Mouse (Mus musculus) MEL (cell line): ENCODE measurements around the gene Dcdc2c. TPM values are rescaled to one million over a fixed set of nuclear protein-coding genes. Genes with fewer than 3 reads are reported as not detected.

ENCODE experiments used
- DNase-seq: peaks from one replicate; pipeline ENCODE4 v3.0.0; 2011; ENCODE audit warnings: low read depth, low spot score
- H3K27ac ChIP-seq: 2 replicates; pipeline ENCODE4 v1.5.1; 2012; ENCODE audit warnings: low read depth, mild to moderate bottlenecking, control low read depth, low read length, moderate library complexity; ENCODE audit not compliant: control insufficient read depth
- H3K27me3 ChIP-seq, 2 experiments: fragments of 150-350 bp in 1 of 2; sonication (generic) in 1 of 2; 2 replicates each; pipeline ENCODE4 v1.6.1; 2012; ENCODE audit warnings: low read length in 2 of 2, mild to moderate bottlenecking in 2 of 2, improper control_type of control experiment in 1 of 2, moderate library complexity in 1 of 2; ENCODE audit not compliant: insufficient read depth in 2 of 2, control insufficient read depth in 1 of 2
- H3K36me3 ChIP-seq, 2 experiments: 2 replicates each; pipeline ENCODE4 v1.6.1; 2012 to 2014; ENCODE audit warnings: low read length in 2 of 2, improper control_type of control experiment in 1 of 2, inconsistent platforms in 1 of 2, mild to moderate bottlenecking in 1 of 2; ENCODE audit not compliant: insufficient read depth in 2 of 2, control insufficient read depth in 1 of 2
- H3K4me1 ChIP-seq, 2 experiments: fragments of 150-350 bp in 1 of 2; sonication (generic) in 1 of 2; 2 replicates each; pipeline ENCODE4 v1.6.1; 2012; ENCODE audit warnings: low read length in 2 of 2, improper control_type of control experiment in 1 of 2, mild to moderate bottlenecking in 1 of 2; ENCODE audit not compliant: insufficient read depth in 2 of 2, control insufficient read depth in 1 of 2
- H3K4me3 ChIP-seq, 2 experiments: fragments of 150-350 bp in 1 of 2; sonication (generic) in 1 of 2; 2 replicates each; pipeline ENCODE4 v1.5.1; 2012; ENCODE audit warnings: low read depth in 2 of 2, low read length in 2 of 2, mild to moderate bottlenecking in 2 of 2, moderate library complexity in 2 of 2, control low read depth in 1 of 2, improper control_type of control experiment in 1 of 2; ENCODE audit not compliant: control insufficient read depth in 1 of 2, insufficient read depth in 1 of 2
- H3K79me2 ChIP-seq: 2 replicates; pipeline ENCODE4 v1.6.1; 2012; ENCODE audit warnings: mild to moderate bottlenecking, low read length, moderate library complexity; ENCODE audit not compliant: control insufficient read depth, poor library complexity, insufficient read depth
- H3K9ac ChIP-seq: 2 replicates; pipeline ENCODE4 v1.6.1; 2012; ENCODE audit warnings: low read depth, mild to moderate bottlenecking, control low read depth, low read length, moderate library complexity; ENCODE audit not compliant: control insufficient read depth, poor library complexity, severe bottlenecking
- H3K9me3 ChIP-seq: fragments of 150-350 bp; sonication (generic); replicated peaks from 2 replicates; pipeline ENCODE4 v1.6.1; 2012; ENCODE audit warnings: mild to moderate bottlenecking, low read length, improper control_type of control experiment, moderate library complexity; ENCODE audit not compliant: insufficient read depth
- CHD2 ChIP-seq: IDR thresholded peaks from 2 replicates; pipeline ENCODE4 v1.6.1; 2011; ENCODE audit warnings: low read length, improper control_type of control experiment
- CTCF ChIP-seq, 3 experiments: IDR thresholded peaks in 2 of 3; conservative IDR thresholded peaks in 1 of 3; 2 replicates each; pipeline ENCODE4 v1.5.1; 2011 to 2012; ENCODE audit warnings: low read length in 3 of 3, low read depth in 2 of 3, mild to moderate bottlenecking in 2 of 3, improper control_type of control experiment in 1 of 3, inconsistent platforms in 1 of 3, mixed read lengths in 1 of 3, moderate library complexity in 1 of 3; ENCODE audit not compliant: control insufficient read depth in 1 of 3, insufficient read depth in 1 of 3, poor library complexity in 1 of 3, severe bottlenecking in 1 of 3
- EP300 ChIP-seq, 2 experiments: IDR thresholded peaks; 2 replicates each; pipeline ENCODE4 v1.6.1; 2011; ENCODE audit warnings: improper control_type of control experiment in 2 of 2, low read length in 2 of 2, low read depth in 1 of 2, mild to moderate bottlenecking in 1 of 2
- ETS1 ChIP-seq: IDR thresholded peaks from 2 replicates; pipeline ENCODE4 v1.6.1; 2012; ENCODE audit warnings: low read depth, mild to moderate bottlenecking, inconsistent platforms, low read length, improper control_type of control experiment, moderate library complexity
- GABPA ChIP-seq: IDR thresholded peaks from 2 replicates; pipeline ENCODE4 v1.6.1; 2012; ENCODE audit warnings: low read depth, mild to moderate bottlenecking, inconsistent platforms, low read length, improper control_type of control experiment, moderate library complexity
- GATA1 ChIP-seq: IDR thresholded peaks from 2 replicates; pipeline ENCODE4 v1.6.1; 2011; ENCODE audit warnings: low read depth, low read length, improper control_type of control experiment
- HCFC1 ChIP-seq: IDR thresholded peaks from 2 replicates; pipeline ENCODE4 v1.6.1; 2012; ENCODE audit warnings: low read depth, mild to moderate bottlenecking, inconsistent platforms, low read length, improper control_type of control experiment, moderate library complexity
- JUND ChIP-seq: IDR thresholded peaks from 2 replicates; pipeline ENCODE4 v1.6.1; 2011; ENCODE audit warnings: low read depth, mild to moderate bottlenecking, improper control_type of control experiment, low read length
- MAX ChIP-seq: IDR thresholded peaks from 2 replicates; pipeline ENCODE4 v1.6.1; 2011; ENCODE audit warnings: low read length, improper control_type of control experiment
- MAZ ChIP-seq: IDR thresholded peaks from 2 replicates; pipeline ENCODE4 v1.6.1; 2012; ENCODE audit warnings: low read depth, mild to moderate bottlenecking, inconsistent platforms, low read length, improper control_type of control experiment
- MXI1 ChIP-seq: IDR thresholded peaks from 2 replicates; pipeline ENCODE4 v1.6.1; 2011; ENCODE audit warnings: mild to moderate bottlenecking, low read depth, low read length, improper control_type of control experiment
- MYB ChIP-seq: IDR thresholded peaks from 2 replicates; pipeline ENCODE4 v1.6.1; 2011; ENCODE audit warnings: mild to moderate bottlenecking, low read depth, low read length, improper control_type of control experiment
- NELFE ChIP-seq: IDR thresholded peaks from 2 replicates; pipeline ENCODE4 v1.6.1; 2011; ENCODE audit warnings: low read depth, low read length, improper control_type of control experiment
- NRF1 ChIP-seq: IDR thresholded peaks from 2 replicates; pipeline ENCODE4 v1.6.1; 2014; ENCODE audit warnings: low read depth, mild to moderate bottlenecking, inconsistent platforms, low read length, improper control_type of control experiment, moderate library complexity; ENCODE audit not compliant: poor library complexity, insufficient read depth, severe bottlenecking
- POLR2AphosphoS2 ChIP-seq: IDR thresholded peaks from 2 replicates; pipeline ENCODE4 v1.6.1; 2011; ENCODE audit warnings: low read length, improper control_type of control experiment
- RAD21 ChIP-seq: IDR thresholded peaks from 2 replicates; pipeline ENCODE4 v1.6.1; 2011; ENCODE audit warnings: mild to moderate bottlenecking, low read depth, low read length, improper control_type of control experiment
- RCOR1 ChIP-seq: IDR thresholded peaks from 2 replicates; pipeline ENCODE4 v1.6.1; 2012; ENCODE audit warnings: low read depth, mild to moderate bottlenecking, inconsistent platforms, low read length, improper control_type of control experiment
- SIN3A ChIP-seq: IDR thresholded peaks from 2 replicates; pipeline ENCODE4 v1.6.1; 2012; ENCODE audit warnings: low read length, improper control_type of control experiment, inconsistent platforms
- SMC3 ChIP-seq: IDR thresholded peaks from 2 replicates; pipeline ENCODE4 v1.6.1; 2011; ENCODE audit warnings: low read depth, low read length, improper control_type of control experiment
- TBP ChIP-seq: IDR thresholded peaks from 2 replicates; pipeline ENCODE4 v1.8.0; 2011; ENCODE audit warnings: low read depth, low read length, improper control_type of control experiment
- TCF12 ChIP-seq: IDR thresholded peaks from 2 replicates; pipeline ENCODE4 v1.6.1; 2014; ENCODE audit warnings: low read depth, mild to moderate bottlenecking, inconsistent platforms, low read length, improper control_type of control experiment, moderate library complexity
- UBTF ChIP-seq: IDR thresholded peaks from 2 replicates; pipeline ENCODE4 v1.6.1; 2012; ENCODE audit warnings: low read depth, mild to moderate bottlenecking, inconsistent platforms, low read length, improper control_type of control experiment, moderate library complexity, borderline replicate concordance; ENCODE audit not compliant: insufficient read depth
- USF1 ChIP-seq: IDR thresholded peaks from 2 replicates; pipeline ENCODE4 v1.6.1; 2014; ENCODE audit warnings: low read depth, mild to moderate bottlenecking, inconsistent platforms, low read length, improper control_type of control experiment, moderate library complexity
- USF2 ChIP-seq, 2 experiments: IDR thresholded peaks; 2 replicates each; pipeline ENCODE4 v1.6.1; 2011 to 2012; ENCODE audit warnings: improper control_type of control experiment in 2 of 2, low read length in 2 of 2, borderline replicate concordance in 1 of 2, inconsistent platforms in 1 of 2, low read depth in 1 of 2, mild to moderate bottlenecking in 1 of 2; ENCODE audit not compliant: insufficient read depth in 1 of 2
- ZC3H11A ChIP-seq: IDR thresholded peaks from 2 replicates; pipeline ENCODE4 v1.6.1; 2012; ENCODE audit warnings: low read depth, mild to moderate bottlenecking, inconsistent platforms, low read length, improper control_type of control experiment
- ZKSCAN1 ChIP-seq: IDR thresholded peaks from 2 replicates; pipeline ENCODE4 v1.6.1; 2012; ENCODE audit warnings: low read depth, mild to moderate bottlenecking, inconsistent platforms, low read length, improper control_type of control experiment, moderate library complexity
- ZMIZ1 ChIP-seq: IDR thresholded peaks from 2 replicates; pipeline ENCODE4 v1.6.1; 2012; ENCODE audit warnings: low read depth, mild to moderate bottlenecking, inconsistent platforms, low read length, improper control_type of control experiment, moderate library complexity
- polyA plus RNA-seq, 2 experiments: library from polyadenylated mRNA; stranded (reverse) in 1 of 2; unstranded in 1 of 2; fragments of >175 nt in 1 of 2; fragments of >200 nt in 1 of 2; gene quantifications; 2 replicates each; pipeline versions ENCODE4 v1.2.1 to v1.2.4; 2012; ENCODE audit warnings: low replicate concordance in 2 of 2, low read depth in 1 of 2; ENCODE audit not compliant: insufficient read length in 2 of 2, insufficient read depth in 1 of 2, missing spikeins in 1 of 2
- total RNA-seq: library from RNA; depleted of rRNA; stranded (reverse); fragments of 300-350 nt; gene quantifications from 2 replicates; pipeline ENCODE4 v1.2.3, GENCODE M21; 2012

Gene Dcdc2c
- total and polyA plus RNA-seq, 3 experiments = 0.06 TPM; not detected in 2

DNA sequence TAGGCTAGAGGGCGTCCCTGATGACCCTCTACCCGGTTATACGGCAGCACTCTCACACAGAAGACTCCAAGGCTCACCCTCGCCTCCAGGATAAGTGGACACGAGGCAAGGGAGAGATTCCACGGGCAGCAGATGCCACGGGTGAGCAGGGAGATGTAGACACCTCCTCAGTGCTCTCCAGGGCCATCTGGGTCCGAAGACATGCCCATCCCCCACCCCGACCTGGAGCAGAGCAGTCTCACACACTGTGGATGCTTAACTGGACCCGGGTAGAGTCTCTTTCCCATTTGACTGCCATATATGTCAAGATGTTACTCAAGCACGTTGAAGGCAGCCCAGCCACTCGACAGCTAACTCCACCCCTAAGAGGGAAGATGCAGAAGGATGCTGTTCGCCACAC is 38.2 kb upstream of the Dcdc2c start:
- Histone ChIP-seq H3K79me2 (no peaks in the 10 kb centered on the region), H3K36me3 (0 out of 4 replicates have a peak, but pooled peaks cover 0 to 3% of the 10 kb centered on the region in 2 experiments), H3K9me3 (no peaks in the 10 kb centered on the region)
- TF ChIP-seq EP300 (IDR thresholded peaks at IDR 0.05; ENCODE audit: low read depth in 1 of 2, low read length in 2 of 2) = no peak
- TF ChIP-seq RCOR1 = no peak
- TF ChIP-seq USF1 = no peak
- no peak for TF ChIP-seq MXI1
- no peak for TF ChIP-seq USF2 (IDR thresholded peaks at IDR 0.05; ENCODE audit: borderline replicate concordance in 1 of 2, insufficient read depth in 1 of 2, low read depth in 1 of 2, low read length in 2 of 2)
- TF ChIP-seq CHD2 = no peak
- TF ChIP-seq UBTF = no peak
- TF ChIP-seq TCF12 = no peak
- TF ChIP-seq, all 39 proteins: peak for 0
- H3K27ac ChIP-seq = no peak overlapping the region
- H3K27me3 ChIP-seq = no peaks in the 10 kb centered on the region
- no peak for DNase-seq
- H3K4me3 ChIP-seq = no peak overlapping the region
- no peak overlapping the region for H3K9ac ChIP-seq
- H3K4me1 ChIP-seq = peaks cover 0 to 8% of the 10 kb centered on the region in 2 experiments; a peak in 1 of 4 replicates

DNA sequence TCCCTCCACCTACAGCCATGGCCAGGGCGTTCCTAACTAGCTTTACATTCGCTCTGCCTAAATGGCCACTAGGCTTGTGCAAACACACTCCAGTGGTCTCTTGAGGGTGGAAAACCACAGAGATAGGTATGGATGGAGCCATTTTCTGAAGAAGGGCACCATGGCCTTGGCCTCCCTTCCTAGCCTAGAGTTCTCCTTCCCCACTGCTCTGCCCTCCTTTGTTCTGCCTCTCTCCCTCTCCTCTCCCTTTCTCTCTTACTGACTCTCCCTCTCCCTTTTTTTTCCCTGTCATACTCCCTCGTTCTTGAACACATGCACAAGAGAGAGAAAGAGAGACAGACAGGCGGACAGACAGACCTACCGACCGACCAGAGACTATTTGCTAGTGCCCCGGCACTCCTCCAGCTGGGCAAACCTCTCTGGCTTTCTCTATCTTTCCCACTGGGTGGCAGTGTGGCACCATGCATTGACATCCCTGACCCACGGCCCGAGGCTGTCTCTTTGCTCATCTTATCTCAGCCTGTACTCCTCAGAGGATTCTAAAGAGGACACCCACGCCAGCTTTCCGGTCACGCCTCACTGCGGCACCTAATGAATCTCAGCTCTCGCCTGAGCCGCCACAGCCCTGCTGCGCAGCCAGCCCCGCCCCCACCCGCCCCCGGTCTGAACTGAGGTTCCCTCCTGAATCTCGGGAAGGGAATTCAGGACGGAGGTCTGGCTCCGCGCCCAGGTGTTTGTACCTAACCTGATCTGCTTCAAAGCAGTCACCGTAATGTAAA is 37.1 kb upstream of the Dcdc2c start:
- peaks cover 0 to 8% of the 10 kb centered on the region in 2 experiments; a peak in 1 of 4 replicates for H3K4me1 ChIP-seq
- H3K4me3 ChIP-seq = peak overlapping the region; percentile 23 to 42
- H3K9me3 ChIP-seq = no peaks in the 10 kb centered on the region
- peak; percentile 87 for TF ChIP-seq ZC3H11A
- 0 out of 2 replicates have a peak, but pooled peaks have one; percentile 28 for TF ChIP-seq HCFC1
- TF ChIP-seq UBTF = no peak
- peak; percentile 90 for TF ChIP-seq SMC3
- TF ChIP-seq CTCF (IDR thresholded peaks at IDR 0.05 in 2 of 3, conservative IDR thresholded peaks at IDR 0.05 in 1 of 3; ENCODE audit: control insufficient read depth in 1 of 3, insufficient read depth in 1 of 3, low read depth in 2 of 3, low read length in 3 of 3, poor library complexity in 1 of 3, severe bottlenecking in 1 of 3) = peak; percentile 76 to 96 (median 90)
- no peak for TF ChIP-seq ZKSCAN1
- no peak for TF ChIP-seq NRF1
- TF ChIP-seq USF2 (IDR thresholded peaks at IDR 0.05; ENCODE audit: borderline replicate concordance in 1 of 2, insufficient read depth in 1 of 2, low read depth in 1 of 2, low read length in 2 of 2) = no peak
- TF ChIP-seq SIN3A = peak; percentile 46; the same call in 1 of the 2 replicates
- peak; percentile 99 for TF ChIP-seq RAD21
- peak; percentile 78; the same call in 1 of the 2 replicates for TF ChIP-seq RCOR1
- TF ChIP-seq GATA1 = 0 out of 2 replicates have a peak, but pooled peaks have one; percentile 33
- TF ChIP-seq POLR2AphosphoS2 = no peak
- TF ChIP-seq NELFE = no peak
- TF ChIP-seq JUND = no peak
- no peak for TF ChIP-seq MYB
- no peak for TF ChIP-seq GABPA
- TF ChIP-seq EP300 (IDR thresholded peaks at IDR 0.05; ENCODE audit: low read depth in 1 of 2, low read length in 2 of 2) = peak; percentile 33 to 76; a peak in 2 of 4 replicates
- no peak for TF ChIP-seq TBP
- TF ChIP-seq ETS1 = 0 out of 2 replicates have a peak, but pooled peaks have one; percentile 35
- TF ChIP-seq MAZ = 0 out of 2 replicates have a peak, but pooled peaks have one; percentile 18
- no peak for TF ChIP-seq TCF12
- no peak for TF ChIP-seq MAX
- 0 out of 2 replicates have a peak, but pooled peaks have one; percentile 25 for TF ChIP-seq MXI1
- no peak for TF ChIP-seq ZMIZ1
- TF ChIP-seq CHD2 = no peak

More for the DNA sequence above, 37.1 kb upstream of the Dcdc2c start:
- peak; percentile 88 for DNase-seq
- H3K36me3 ChIP-seq = 0 out of 4 replicates have a peak, but pooled peaks cover 0 to 3% of the 10 kb centered on the region in 2 experiments
- H3K9ac ChIP-seq = peak overlapping the region; percentile 43
- H3K79me2 ChIP-seq = no peaks in the 10 kb centered on the region
- H3K27me3 ChIP-seq = no peaks in the 10 kb centered on the region
- no peak overlapping the region for H3K27ac ChIP-seq
